Mouse (Mus musculus): ENCODE data around the gene Ckap2l.

The Ckap2l gene

DNA sequence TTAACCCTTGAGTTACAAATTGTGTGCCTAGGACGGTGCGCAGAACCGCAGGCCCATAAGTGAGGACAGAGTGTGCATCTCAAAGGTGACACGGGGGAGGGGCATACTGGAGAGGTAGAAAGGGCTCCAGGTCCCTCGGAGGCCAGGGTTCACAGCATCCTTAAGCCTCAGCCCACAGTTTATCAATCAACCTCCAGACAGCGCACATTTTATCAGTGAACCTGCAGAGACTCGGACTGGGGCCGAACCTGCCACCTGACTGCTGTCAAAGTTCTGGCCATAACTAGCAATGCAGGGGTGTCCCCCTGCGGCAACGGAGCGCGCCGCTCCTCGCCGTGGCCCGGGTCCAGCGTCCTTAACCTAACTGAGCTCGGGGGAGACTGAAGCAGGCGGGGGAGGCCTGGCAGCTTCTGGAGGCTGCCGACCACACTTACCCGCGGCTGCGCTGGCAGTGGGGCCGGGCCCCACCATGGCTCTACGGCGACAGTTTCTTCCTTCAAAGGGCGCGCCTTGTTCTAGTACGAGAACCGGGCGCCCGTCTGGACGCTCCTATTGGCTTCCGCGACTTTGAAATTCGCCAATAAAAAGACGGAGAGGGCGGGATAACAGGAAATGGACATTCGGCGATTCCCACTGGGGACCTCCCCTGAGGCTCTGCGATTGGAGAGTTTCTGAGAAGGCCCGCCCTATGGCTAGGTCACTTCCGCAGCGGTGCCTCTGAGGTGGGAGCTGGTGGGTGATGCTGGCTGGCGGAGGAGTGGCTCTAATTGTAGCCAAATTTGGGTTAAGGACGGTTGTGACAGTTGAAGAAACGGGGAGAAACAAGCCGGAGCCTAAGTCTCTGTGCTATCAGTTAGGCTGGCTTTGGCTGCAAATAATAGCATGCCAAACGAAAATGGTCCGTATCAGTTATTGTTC, at the start of gene Ckap2l:
TSS of gene Ckap2l (minus strand) at position 542 of the 918 bp plus-strand sequence.
- DNase-seq (ENCODE audit: low spot score in 2 of 2) = peak; percentile 96 to 97

DNA sequence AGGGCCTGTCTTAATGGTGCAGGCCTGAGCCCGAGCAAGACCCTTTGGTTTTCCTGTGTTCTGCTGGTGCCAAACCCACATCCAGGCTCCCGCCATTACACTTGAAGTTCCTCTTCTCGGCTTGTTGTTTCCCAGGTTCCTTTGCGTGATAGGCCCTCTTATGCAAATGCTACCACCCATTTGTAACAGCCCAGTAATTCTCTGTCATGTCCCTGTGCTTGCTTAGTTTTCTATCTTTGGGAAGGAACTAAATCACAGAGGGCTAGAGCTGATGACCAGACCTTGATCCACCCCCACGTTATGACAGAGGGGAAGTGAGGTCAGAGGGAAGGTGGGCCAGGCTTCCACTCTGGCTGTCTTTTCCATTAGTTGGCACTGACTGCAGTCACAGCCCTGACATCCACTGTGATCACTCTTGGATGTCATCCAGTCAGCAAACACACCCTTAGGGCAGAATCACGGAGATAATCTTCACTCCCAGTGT, 41.2 kb upstream of the Ckap2l start:
- no peak for DNase-seq (ENCODE audit: low spot score in 2 of 2)

DNA sequence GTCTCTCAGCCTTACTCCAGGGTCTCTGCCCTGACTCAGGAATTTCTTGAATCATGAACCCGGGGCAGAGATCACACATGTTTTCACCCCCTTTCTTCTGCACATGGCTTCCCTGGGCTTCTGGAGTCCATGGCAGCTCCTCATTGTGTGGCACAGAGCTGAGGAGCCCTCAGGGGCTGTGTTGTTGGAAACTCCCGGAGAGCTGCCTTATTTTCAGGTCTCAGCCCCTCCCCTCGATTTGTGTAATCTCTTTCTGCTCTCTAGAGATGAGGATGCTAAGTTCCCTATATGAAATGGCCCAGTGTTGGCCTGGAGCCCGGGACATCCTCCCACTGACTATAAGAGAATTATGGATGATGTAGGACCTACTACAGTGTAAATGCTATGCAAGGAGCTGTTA, 36.5 kb upstream of the Ckap2l start:
- no peak for DNase-seq (ENCODE audit: low spot score in 2 of 2)

DNA sequence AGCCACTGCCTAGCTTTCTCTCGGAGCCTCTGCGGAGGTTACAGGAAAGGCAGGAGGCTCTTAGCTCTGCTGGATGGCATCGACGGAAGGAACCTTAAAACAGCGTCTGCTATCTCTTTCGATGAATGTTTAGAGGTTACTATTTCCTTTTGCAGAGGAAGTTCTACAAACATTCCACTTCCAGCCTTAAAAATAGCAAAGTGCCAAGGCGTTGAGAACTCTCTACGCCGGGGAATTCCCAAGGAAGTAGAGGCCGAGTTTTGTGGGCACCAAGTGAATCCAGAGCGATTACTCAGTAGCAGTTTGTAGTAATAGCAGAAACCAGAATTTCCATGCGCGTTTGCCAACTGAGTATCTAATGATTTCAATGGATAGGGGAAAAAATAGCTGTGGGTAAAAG, 33.5 kb upstream of the Ckap2l start:
- no peak for DNase-seq (ENCODE audit: low spot score in 2 of 2)

DNA sequence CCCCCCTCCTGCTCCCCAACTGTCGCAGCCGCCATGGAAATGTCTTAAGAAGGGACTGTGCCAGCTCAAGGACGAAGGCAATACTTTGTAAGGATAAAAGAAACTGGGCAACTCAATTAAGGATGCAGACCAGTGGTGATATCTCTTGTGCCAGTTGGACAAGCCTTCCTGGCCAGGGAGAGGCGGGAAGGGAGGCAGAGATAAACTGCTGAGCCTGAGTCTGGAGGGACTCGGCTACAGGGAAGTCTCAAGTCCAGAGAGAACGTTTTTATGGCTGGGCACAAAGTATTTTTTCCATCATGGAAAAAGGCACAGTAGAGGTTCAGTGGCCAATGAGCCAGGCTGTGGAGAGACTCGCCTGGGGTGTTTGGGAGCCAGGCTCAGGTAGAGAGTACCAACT, 33.0 kb upstream of the Ckap2l start:
- no peak for DNase-seq (ENCODE audit: low spot score in 2 of 2)

DNA sequence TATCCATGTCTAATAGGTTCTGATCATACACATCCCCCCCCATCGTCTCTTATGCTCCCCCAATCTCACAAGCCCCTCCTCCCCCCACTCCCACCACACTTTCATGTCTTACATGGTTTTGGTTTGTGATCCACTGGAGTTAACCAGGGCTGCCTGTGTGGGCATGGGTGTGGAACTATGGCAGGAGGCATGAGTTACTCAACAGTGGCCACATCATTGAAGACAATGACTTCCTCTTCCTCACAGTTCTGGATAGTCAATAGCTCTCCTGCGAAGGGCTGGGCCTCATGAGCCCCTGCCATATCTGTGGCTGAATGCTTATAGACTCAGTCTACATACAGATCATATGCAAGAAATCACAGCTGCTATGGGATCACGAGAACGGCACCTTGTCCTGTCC, 31.2 kb upstream of the Ckap2l start:
- DNase-seq (ENCODE audit: low spot score in 2 of 2) = no peak

DNA sequence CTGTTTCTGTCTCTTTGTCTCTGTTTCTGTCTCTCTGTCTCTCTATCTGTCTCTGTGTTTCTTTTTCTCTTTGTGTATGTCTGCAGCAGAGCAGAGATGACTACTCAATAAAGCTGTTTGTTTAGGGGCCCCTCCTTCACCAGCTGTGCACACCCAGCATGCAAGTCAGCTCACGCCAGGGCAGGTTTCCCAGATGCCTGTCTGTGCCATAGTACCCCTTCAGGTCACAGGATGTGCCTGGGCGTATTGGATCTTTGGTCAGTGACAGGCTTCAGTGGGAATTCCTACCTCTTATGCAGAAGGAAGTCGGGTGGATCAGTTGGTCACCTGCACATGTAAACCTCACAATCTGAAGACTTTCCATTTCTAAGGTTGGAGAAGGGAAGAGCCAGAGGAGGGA, 27.2 kb upstream of the Ckap2l start:
- DNase-seq (ENCODE audit: low spot score in 2 of 2) = no peak

DNA sequence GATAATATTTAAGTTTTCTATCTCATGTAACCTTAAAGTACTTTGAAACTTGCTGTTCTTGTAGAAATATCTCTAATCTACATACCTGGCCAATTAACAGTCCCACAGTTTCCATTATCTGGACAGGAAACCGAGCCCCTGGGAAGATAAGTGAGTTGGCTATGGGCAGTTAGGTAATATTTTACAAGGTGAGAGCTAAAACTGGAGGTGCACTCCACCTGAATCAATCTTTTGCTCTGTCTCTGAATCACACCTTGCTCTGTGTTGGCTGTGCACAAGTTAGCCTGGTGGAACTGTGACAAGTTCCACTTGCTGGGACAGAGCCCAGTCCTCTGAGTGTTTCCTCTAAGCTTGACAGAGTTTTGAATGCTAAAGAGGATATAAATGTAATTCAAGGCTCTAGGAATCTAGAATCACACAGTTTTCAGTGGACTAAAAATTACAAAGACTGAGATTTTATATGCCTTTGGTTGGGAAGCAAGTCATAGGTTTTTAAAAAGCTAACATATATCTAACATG, 25.2 kb upstream of the Ckap2l start:
- DNase-seq (ENCODE audit: low spot score in 2 of 2) = no peak

DNA sequence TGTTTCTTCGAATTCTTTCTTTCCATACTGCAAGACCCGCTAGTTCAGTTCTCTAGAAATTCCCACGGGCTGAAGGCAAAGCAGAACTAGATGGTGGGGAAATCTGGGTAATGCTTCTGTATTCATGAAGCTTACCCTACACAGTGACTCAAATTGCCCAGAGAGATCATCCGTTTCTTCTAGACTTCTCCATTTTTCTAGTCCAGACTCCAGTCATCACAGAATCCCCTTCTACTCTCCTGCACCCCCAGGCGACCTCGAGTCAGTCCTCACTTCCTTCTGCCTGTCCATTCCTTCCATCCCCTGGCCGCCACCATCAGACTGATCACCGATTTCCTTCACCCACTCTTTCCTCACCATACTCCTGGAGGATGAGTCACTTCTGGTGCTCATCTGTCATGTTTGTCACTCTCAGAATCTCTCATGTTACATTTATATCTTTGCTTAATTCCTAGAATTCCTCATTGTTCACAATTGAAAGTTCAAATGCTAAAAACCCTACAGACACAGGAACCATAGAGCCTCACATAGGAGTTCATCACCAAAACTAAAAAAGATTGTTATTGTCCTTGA, 23.1 kb upstream of the Ckap2l start:
- no peak for DNase-seq (ENCODE audit: low spot score in 2 of 2)

DNA sequence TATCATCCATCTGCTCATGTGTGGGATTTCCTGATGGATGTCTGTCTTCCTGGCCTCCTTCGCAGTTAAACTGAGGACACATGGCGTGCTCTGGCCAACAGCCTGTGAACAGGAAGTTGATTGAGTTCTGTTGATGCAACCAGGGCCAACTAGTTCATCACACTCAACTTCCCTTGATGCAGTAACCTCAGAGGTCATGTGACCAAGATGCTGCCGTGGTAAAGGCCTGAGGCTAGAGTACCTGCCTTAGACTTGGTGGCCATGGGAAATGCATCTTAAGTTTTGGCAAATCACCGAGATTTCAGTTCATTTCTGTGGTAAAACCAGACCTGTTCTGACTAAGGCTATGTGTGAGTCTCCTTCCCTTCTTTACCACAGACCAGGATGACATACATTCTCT, 18.8 kb upstream of the Ckap2l start:
- DNase-seq (ENCODE audit: low spot score in 2 of 2) = no peak

DNA sequence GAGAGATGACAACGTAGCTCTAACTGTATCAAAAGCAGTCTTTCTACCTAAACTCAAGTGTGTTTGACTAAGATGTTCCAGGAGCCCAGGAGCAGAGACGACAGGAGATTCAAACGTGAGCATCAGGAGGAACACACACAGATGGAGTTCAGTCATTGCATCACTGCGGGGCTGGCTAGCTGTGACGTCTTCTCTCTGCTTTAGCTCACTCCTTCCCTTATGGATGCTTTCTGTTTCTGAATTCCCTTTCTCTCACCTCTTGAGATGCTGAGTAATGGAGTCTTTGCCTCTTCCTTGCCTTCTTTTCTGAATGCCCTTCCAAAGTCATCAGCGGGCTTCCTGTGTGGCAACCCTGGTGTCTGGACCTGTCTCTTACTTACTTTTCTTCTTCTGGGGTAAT, 17.9 kb upstream of the Ckap2l start:
- no peak for DNase-seq (ENCODE audit: low spot score in 2 of 2)

DNA sequence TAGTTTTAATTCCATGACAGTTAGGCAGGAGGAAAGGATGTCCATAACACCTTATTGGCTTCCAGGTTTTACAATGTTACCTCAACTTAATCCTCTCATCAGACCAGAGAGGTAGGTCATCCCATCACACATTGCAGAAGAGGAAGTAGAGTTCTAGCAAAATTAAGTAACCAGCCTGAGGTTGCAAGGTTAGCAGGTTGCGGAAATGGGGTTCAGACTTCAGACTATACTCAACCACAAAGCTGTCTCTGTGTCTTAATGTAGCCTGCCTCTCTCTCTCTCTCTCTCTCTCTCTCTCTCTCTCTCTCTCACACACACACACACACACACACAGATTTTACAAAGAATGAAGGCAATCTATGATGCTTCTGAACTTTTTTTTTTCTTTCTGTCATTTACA, 16.9 kb upstream of the Ckap2l start:
- no peak for DNase-seq (ENCODE audit: low spot score in 2 of 2)

DNA sequence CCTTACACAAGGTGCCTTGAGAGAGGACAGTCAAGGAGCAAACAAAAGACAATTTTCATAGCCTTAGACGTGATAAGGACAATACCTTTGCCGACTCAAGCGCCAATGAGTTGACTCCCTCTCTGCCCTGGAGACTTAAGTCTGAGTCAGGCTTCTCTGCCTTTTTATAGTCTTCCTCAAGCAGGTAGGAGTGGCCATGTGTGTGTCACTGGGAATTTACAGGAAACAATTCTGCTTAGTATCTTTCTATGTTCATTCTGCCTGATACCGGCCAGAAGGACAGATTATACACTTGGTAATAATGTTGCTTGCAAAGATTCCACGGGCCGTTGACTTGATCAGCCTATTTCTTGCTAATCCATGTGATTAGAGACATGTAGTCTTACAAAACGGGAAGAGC, 12.8 kb upstream of the Ckap2l start, which contains the start of gene Il1a:
TSS of gene Il1a (minus strand) at position 137 of the 400 bp plus-strand sequence.
- no peak for DNase-seq (ENCODE audit: low spot score in 2 of 2)

DNA sequence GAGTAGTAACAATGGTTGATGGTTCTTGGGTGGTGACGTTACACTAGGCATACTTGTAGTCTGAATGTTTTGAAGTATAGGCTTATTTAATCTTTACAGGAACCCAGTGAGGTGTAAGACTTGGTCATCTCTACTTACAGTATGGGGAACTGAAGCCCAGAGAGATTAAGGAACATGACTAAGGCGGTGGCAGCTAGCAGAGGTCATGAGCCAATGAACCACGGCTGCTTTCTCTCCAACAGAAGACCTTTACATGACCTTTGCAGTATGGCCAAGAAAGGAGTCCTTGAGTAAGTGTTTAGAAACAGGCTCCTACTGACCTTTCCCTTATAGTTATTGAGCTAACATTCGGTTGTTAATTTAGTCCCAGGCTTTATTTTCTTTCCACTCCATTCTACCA, 9.0 kb upstream of the Ckap2l start:
- DNase-seq (ENCODE audit: low spot score in 2 of 2) = no peak

DNA sequence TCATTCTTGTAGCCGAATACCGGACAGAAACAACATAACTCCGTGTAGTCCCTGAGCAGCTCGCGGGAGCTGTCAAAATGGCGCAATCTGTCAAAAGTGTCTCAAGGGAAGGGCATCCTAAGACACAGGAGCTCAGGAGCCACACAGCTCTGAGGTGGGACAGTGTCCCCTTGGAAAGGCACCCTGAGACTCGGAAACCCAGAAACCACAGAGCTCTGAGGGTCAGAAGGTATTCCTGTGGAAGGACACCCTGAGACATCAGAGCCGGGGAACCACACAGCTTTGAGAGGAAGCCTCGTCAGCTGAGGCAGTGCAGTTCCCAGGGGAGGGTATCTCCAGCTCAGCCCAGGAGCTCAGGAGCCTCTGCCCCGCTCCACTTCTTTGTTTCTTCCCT, 574 bp upstream of the Ckap2l start:
- no peak for DNase-seq (ENCODE audit: low spot score in 2 of 2)

DNA sequence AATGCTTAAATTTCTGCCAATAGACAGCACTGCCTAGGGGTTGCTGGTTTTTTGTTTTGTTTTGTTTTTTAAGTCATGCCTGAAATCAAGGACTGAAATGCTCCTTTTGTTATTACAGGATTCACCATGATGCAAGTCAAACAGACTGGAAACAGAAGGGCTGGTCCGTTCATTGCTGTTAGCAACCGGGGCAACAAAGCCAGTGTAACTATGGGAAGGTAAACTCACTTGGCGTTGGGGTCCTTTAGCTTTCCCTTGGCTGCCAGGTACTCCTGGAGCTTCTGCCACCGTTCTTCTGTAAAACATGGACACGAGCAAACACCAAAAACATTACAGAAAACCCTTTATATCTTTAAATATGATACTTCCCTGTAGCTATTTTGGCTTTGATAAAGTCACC, 926 bp downstream of the Ckap2l start:
- no peak for DNase-seq (ENCODE audit: low spot score in 2 of 2)

DNA sequence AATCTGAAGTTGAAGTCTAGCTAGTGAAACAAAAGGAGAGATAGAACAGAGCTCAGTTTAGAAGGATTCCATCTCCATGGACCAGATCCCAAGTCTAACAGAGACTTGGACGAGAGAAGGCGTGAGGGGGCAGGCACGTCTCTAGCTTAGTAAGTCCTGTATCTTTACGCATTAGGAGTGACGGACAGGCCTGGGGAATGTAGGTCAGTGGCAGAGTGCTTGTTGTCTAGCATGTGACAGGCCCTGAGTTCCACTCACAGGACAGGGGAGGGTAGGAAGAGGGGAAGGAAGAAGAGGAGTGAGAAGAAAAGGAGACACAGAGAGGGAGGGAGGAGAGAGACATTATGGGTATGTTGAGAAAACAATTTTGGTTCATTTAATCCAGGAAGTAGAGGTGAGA, 1.9 kb downstream of the Ckap2l start:
- DNase-seq (ENCODE audit: low spot score in 2 of 2) = no peak

DNA sequence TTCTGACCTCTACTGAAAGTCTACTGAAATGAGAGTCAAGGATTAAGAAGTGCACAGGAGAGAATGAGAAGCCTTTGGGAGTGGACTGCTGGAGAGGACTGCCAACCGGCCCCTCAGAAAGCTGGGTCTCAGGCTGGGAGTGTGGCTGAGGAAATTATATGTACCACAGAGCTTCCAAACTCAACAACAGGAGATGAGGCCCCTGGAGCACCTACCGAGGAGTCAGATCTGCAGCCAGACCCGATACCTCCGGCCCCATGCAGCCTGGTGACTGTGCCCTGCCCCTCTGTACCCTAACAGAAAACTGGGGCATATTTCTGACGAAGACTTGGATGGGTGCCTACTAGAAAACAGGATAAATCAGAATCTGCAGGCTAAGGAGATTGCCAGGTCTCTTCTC, 23.2 kb downstream of the Ckap2l start:
- no peak for DNase-seq (ENCODE audit: low spot score in 2 of 2)

DNA sequence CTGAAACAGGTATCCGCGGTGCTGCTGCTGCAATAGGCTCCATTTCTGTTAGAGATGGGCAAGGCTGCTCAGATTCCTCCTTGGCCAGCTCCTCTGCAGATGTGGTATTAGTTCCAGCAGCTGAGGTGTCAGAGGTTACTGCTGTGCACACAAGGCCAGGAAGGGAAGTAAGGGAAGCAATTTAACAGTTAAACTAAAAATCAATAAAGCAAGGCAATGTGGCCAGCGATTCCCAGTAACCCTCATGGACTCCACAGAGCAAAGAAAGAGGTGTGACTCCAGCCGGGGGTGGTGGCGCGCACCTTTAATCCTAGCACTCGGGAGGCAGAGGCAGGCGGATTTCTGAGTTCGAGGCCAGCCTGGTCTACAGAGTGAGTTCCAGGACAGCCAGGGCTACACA, 26.4 kb downstream of the Ckap2l start:
- no peak for DNase-seq (ENCODE audit: low spot score in 2 of 2)

DNA sequence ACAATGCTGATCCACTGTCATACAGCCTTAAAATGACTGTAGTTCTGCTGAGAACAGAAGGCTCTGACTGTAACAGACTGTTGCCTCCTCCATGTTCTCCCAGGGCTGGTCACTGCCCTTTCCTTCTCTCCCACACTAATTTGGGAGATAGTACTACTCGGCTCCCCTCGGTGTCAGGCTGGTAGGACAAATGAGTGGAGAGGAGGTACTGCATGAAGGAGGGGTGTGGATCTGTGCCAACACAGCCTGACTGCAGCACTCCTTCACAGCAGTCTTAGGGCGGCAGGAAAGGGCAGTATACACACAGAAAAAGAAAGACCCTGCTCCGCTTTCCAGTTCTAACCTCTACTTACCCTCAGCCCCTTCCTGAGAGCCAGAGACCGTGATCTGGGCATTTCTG, 27.0 kb downstream of the Ckap2l start:
- no peak for DNase-seq (ENCODE audit: low spot score in 2 of 2)

DNA sequence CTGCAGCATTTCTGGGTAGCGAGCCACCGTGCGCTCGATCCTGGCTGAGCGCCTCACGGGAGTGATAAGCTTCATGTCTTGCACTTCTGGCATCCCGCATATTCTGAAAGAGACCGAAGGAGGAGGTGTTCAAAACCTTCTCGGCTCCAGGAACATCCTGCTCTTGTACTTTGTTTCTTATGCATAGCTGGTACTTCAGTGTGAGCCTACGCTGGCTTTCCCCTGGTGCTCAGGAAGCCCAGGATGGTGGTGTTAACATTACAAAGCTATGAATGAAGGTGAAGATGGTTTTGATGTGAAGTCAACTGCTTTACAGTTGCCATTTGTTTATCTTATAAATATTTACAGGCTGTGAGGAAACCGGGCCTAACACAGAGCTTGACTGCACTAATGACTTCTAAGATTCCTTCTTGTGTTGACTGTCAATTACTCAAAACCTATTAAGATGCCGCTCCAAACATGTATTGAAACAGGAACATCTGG, 27.8 kb downstream of the Ckap2l start:
- no peak for DNase-seq (ENCODE audit: low spot score in 2 of 2)

DNA sequence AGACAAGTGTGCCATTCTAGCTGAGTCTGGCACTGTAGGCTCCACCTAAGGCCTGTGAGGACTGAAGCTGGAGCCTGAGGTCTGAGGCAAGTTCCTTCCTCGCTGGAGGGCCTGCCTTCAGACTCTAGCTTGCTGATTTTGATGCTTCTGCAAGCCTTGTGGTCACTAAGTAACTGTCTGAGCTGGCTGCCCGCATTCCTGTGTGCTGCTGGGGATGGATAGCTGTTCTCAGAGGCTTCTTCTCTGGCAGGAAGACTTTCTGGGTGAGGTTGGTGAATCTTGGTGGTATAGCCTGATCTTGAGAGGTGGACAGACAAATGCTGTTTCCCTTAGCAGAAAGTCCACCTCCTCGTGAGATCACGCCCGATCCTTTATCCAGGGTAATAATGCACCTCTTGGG, 29.3 kb downstream of the Ckap2l start:
- DNase-seq (ENCODE audit: low spot score in 2 of 2) = no peak

DNA sequence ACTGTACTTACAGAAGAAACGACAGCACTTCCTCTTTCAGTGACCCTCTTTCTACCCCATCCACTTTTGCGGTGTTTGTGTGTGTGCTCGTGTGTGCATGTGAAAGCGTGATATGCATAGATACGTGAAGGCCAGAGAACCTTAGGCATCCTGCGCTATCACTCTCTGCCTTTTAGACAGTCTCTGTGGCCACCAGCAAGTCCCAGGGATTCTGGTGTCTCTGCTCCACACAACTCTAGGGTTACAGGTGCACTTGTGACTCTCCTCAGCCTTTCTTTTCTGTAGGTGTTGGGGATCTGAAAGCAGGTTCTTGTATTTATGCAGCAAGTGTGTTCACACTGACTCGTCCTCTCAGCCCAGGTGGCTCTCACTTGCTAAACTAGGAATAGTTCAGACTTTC, 31.7 kb downstream of the Ckap2l start:
- no peak for DNase-seq (ENCODE audit: low spot score in 2 of 2)

All from frontal cortex, postnatal 10 days (tissue).